Mouse (Mus musculus): ENCODE measurements at regions not wholly inside any gene's neighbourhood (a gene's known extent, or its start where the extent isn't known, plus 50 kb on each side); places are given as distances from the start of the nearest gene placed in this dataset.

- peak; percentile 73 for DNase-seq (ENCODE audit: low read depth, low spot score)
These were observed 54.5 kb upstream of the Cxcl14 start for GRCm38 (mm10) chr13:56350705-56351400.

GRCm38 (mm10) chr13:56351401-56351735 is 55.0 kb upstream of the Cxcl14 start:
- no peak for DNase-seq (ENCODE audit: low read depth, low spot score)

DNA sequence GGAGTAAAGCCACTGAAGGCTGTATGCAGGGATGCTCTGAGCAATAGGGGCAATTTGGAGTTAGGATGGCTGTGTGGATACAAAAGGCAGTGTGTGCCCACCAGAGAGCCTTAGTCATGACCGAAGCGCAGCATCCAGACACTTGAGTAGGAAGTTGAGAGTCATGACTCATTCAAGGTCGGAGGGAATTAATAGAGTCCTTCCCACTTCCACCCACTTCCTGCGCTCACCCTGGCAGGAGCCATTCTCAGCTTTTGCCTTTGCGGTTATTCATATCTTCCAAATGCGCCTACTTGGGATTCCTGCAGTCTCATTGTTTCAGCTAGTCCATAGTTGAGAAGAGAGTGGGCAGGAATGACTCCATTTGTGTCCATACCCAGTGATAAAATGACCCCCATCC is 56.1 kb upstream of the Cxcl14 start:
- no peak for DNase-seq (ENCODE audit: low read depth, low spot score)

- DNase-seq (ENCODE audit: low read depth, low spot score) = no peak
These were observed 56.7 kb upstream of the Cxcl14 start for GRCm38 (mm10) chr13:56352839-56353605.

DNA sequence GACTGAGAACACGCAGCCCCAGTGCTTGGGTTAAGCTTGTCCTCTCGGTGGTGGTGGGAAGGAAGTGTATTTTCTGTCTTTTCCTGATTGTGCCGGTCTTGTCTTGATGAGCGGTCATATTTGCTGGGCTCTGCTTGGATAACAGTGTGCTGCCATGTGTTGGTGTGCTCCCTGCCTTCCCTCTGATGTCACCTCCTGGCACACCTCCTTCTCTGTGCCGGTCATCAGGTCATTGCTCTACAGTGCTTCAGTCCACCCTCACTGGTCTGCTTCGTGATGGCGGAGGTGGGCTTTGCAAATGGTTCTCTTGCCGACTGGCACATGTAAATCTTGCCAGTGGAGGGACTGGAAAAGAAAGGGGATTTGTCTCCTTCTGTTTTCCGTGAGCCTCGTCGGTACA is 57.6 kb upstream of the Cxcl14 start:
- no peak for DNase-seq (ENCODE audit: low read depth, low spot score)

- DNase-seq (ENCODE audit: low read depth, low spot score) = no peak
These were observed 58.3 kb upstream of the Cxcl14 start for GRCm38 (mm10) chr13:56354630-56355029.

- no peak for DNase-seq (ENCODE audit: low read depth, low spot score)
These were observed 60.6 kb upstream of the Cxcl14 start for GRCm38 (mm10) chr13:56356999-56357398.

GRCm38 (mm10) chr13:56357955-56358354 is 61.6 kb upstream of the Cxcl14 start:
- DNase-seq (ENCODE audit: low read depth, low spot score) = no peak

DNA sequence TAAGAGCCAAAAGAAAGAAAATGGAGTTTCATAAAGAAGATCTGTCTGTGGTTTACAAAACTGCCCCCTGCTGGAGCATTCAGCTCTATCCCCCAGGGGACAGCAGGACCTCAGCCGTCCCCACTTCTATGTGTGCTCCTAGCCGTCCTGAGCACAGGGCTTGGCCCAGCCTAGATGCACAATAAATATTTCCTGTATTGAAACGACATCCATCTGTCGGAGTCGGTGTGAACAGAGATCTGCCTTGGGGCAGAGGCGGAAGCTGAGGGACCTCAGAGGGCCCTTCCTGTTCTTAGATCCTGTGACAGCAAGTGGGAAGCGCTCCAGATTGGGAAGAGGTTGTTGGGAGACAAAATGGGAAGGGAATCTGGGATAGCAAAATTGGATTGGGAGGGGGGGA is 62.5 kb upstream of the Cxcl14 start:
- DNase-seq (ENCODE audit: low read depth, low spot score) = no peak

GRCm38 (mm10) chr13:56359554-56359953 is 63.2 kb upstream of the Cxcl14 start:
- DNase-seq (ENCODE audit: low read depth, low spot score) = no peak

DNA sequence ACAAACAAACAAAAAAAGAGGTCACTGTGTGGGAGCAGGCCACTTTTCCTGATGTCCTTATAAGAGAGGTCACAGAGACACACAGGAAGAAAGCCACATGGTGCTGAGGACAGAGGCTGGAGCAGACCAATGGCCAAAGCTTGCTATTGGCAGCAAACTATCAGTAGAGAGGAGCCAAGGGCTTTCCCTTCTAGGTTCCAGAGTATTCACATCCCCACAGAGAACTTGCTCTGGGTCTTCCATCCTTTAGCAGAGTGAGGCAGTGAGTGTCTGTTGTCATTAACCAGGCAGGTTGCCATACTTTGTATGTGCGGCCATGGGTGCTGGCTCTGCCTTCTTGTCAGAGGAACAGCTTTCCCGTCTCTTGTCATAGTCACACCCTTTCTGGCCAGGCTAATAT is 64.5 kb upstream of the Cxcl14 start:
- DNase-seq (ENCODE audit: low read depth, low spot score) = no peak

- no peak for DNase-seq (ENCODE audit: low read depth, low spot score)
These were observed 64.2 kb upstream of the Gm3045 start for GRCm38 (mm10) chr13:56362238-56362637.

GRCm38 (mm10) chr13:56362646-56363045 is 63.7 kb upstream of the Gm3045 start:
- DNase-seq (ENCODE audit: low read depth, low spot score) = no peak

- no peak for DNase-seq (ENCODE audit: low read depth, low spot score)
These were observed 56.8 kb upstream of the Gm3045 start for GRCm38 (mm10) chr13:56369600-56369999.

- no peak for DNase-seq (ENCODE audit: low read depth, low spot score)
These were observed 55.0 kb upstream of the Gm3045 start for GRCm38 (mm10) chr13:56371374-56371773.

GRCm38 (mm10) chr13:56372003-56372725 is 54.2 kb upstream of the Gm3045 start:
- DNase-seq (ENCODE audit: low read depth, low spot score) = no peak

DNA sequence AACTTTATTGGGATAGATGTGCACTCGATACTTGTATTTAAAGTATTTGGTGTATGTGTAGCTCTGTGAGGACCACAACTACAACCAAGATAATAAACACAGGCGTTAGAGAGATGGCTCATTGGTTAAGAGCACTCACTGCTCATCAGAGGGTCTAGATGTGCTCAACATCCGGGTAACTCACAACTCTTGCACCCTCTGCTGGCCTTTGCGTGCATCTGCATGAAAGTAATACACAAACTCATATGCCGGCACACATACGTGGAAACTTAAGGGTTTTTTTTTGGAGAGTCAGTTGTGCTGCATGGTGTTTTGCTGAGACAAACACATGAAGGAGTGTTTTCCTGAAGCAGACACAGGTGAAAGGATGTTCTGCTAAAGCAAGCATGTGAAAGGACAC is 53.7 kb upstream of the Gm3045 start:
- DNase-seq (ENCODE audit: low read depth, low spot score) = no peak

Measured in forelimb bud, embryonic 11.5 days (tissue).